Comparison of ENCODE assay signal across 9 mouse cellular contexts in genomic region chr2:27096341-27096981, GRCm38 (mm10). TPM values are rescaled to one million over a fixed set of nuclear protein-coding genes. Genes with fewer than 3 reads are reported as not detected.
DNase-seq lines count a peak whose midpoint lies in the region; ATAC-seq lines count a peak whose summit lies in the region.
"Had no signal": no experiment of that assay in that cellular context is flagged by ENCODE, and none has a peak within 500 bp of the region (broad histone marks: within the 10 kb centered on the region; RNA-seq: fewer than 3 reads in every experiment).

No protein-coding gene starts in this region.

- H3K9ac ChIP-seq in kidney, embryonic 16.5 days (replicated peaks; ENCODE audit: low read length), result no peak overlapping the region

- H3K36me3 ChIP-seq in kidney, embryonic 16.5 days (ENCODE audit: insufficient read depth, low read length), result no peaks in the 10 kb centered on the region

- H3K4me3 ChIP-seq in kidney, embryonic 16.5 days (ENCODE audit: low read length), result no peak overlapping the region

- DNase-seq in kidney, adult 18-20 months, result peak; percentile 25
- peak; percentile 77 to 83 for DNase-seq in frontal cortex, postnatal 36 days (ENCODE audit: low spot score in 2 of 2)
- DNase-seq in left cerebral cortex, adult 18-20 months (ENCODE audit: low spot score in 2 of 2), result peak; percentile 59 to 73
- peak; percentile 44 to 67 for DNase-seq in right cerebral cortex, postnatal 10 days (ENCODE audit: low spot score in 2 of 2)
- DNase-seq in spleen, postnatal 10 days (ENCODE audit: low spot score in 2 of 2), result no peak
- DNase-seq in Muller cell, postnatal 12 days (ENCODE audit: inconsistent ontology term), result no peak
- DNase-seq in adrenal gland, adult 8-10 months, result no peak
- DNase-seq: thymus, postnatal 4 days had no signal

- no peak overlapping the region for H3K27ac ChIP-seq in kidney, embryonic 16.5 days (ENCODE audit: low read length)

- WGBS in kidney, embryonic 16.5 days, result 42% methylated on average over 13 of the region's 13 CpGs

- no peaks in the 10 kb centered on the region for H3K27me3 ChIP-seq in kidney, embryonic 16.5 days (ENCODE audit: insufficient read depth, low read length)

- H3K4me1 ChIP-seq in kidney, embryonic 16.5 days (ENCODE audit: insufficient read depth, low read length), result peaks cover 15% of the 10 kb centered on the region

- no peaks in the 10 kb centered on the region for H3K9me3 ChIP-seq in kidney, embryonic 16.5 days (ENCODE audit: low read length)

- H3K4me2 ChIP-seq in kidney, embryonic 16.5 days (replicated peaks; ENCODE audit: low read depth, low read length), result no peak overlapping the region

- ATAC-seq in kidney, embryonic 16.5 days (ENCODE audit: low FRiP score, low TSS enrichment), result no peak

RNA-seq across cellular contexts. Expression of gene Adamtsl2, which starts 17.3 kb away (rescaled TPM):
- polyA plus RNA-seq in kidney, embryonic 16.5 days (2015; fragmentation: Nextera tagmentation; extraction: Ambion mirVana), result 1.6 and 2.0 TPM in 2 replicates
- total RNA-seq in left cerebral cortex, adult 18-20 months (2021), result 10 to 100 TPM; 15.5 to 21.8 TPM
- total RNA-seq in adrenal gland, adult 8-10 months (2022), result 10 to 100 TPM; 14.3 to 24.8 (median 19.3) TPM

RNA-seq across cellular contexts. Expression of gene Mymk, which starts 24.5 kb away (rescaled TPM):
- polyA plus RNA-seq in kidney, embryonic 16.5 days (2015; fragmentation: Nextera tagmentation; extraction: Ambion mirVana), result 1.5 and 1.6 TPM in 2 replicates
- under 1 TPM; 0.52 to 1.00 TPM for total RNA-seq in left cerebral cortex, adult 18-20 months (2021)
- total RNA-seq in adrenal gland, adult 8-10 months (2022), result under 1 TPM in 1 of 4 experiments, not detected in 3; 0.20 TPM

RNA-seq across cellular contexts. Expression of gene Fam163b, which starts 45.8 kb away (rescaled TPM):
- 0.08 and 0.14 TPM in 2 replicates for polyA plus RNA-seq in kidney, embryonic 16.5 days (2015; fragmentation: Nextera tagmentation; extraction: Ambion mirVana)
- total RNA-seq in left cerebral cortex, adult 18-20 months (2021), result 100 to 1,000 TPM in 1 of 2 experiments, 10 to 100 TPM in 1; 98.9 to 107 TPM
- 1 to 10 TPM; 2.5 to 4.4 (median 3.5) TPM for total RNA-seq in adrenal gland, adult 8-10 months (2022)

Comparison
In these comparisons a context has a peak if more than half of its experiments do, and no peak if none do; other contexts are left out.
1. DNase-seq: peak in kidney, adult 18-20 months (single experiment), frontal cortex, postnatal 36 days (2 of 2), left cerebral cortex, adult 18-20 months (2 of 2) and right cerebral cortex, postnatal 10 days (2 of 2); none in spleen, postnatal 10 days (0 of 2), Muller cell, postnatal 12 days (single experiment) and adrenal gland, adult 8-10 months (single experiment).
2. RNA of gene Fam163b, which starts 45.8 kb away (total RNA-seq): 98.9 to 107 TPM in left cerebral cortex, adult 18-20 months; 2.5 to 4.4 TPM in adrenal gland, adult 8-10 months; every median in the first group is over 10 times any median in the second.